Mouse (Mus musculus): ENCODE data around the gene Dmrt1. TPM values are rescaled to one million over a fixed set of nuclear protein-coding genes. Genes with fewer than 3 reads are reported as not detected.
"Not testable (repeated sequence)": the region's sequence is repeated elsewhere in the genome, so short reads cannot be mapped to it uniquely, and the experiment has no call there.

Gene Dmrt1
- polyA plus RNA-seq (2014; fragmentation: Nextera tagmentation; extraction: Ambion mirVana): 0.14 TPM in 1 of 2 replicates, not detected in the other

GRCm38 (mm10) chr19:25505360-25506196, at the start of gene Dmrt1:
Gene Dmrt1 (plus strand): TSS chr19:25505618.
- H3K27me3 ChIP-seq (ENCODE audit: control insufficient read depth, insufficient read depth, low read length): peaks cover 68% of the 10 kb centered on the region
- no peak within 1 kb of the TSS for H3K9ac ChIP-seq (ENCODE audit: low read depth, low read length)
- H3K4me2 ChIP-seq: peak within 1 kb of the TSS; percentile 54
- H3K4me3 ChIP-seq (ENCODE audit: low read depth, low read length): peak within 1 kb of the TSS; percentile 40
- WGBS (ENCODE audit: insufficient replicate concordance): 1% methylated on average over 62 of the region's 64 CpGs
- H3K36me3 ChIP-seq (ENCODE audit: control insufficient read depth, insufficient read depth, low read length): no peaks in the 10 kb centered on the region
- no peak within 1 kb of the TSS for H3K27ac ChIP-seq (ENCODE audit: low read depth, low read length)
- no peaks in the 10 kb centered on the region for H3K9me3 ChIP-seq (replicated peaks; ENCODE audit: control insufficient read depth, low read length)
- ATAC-seq (replicated peaks; ENCODE audit: insufficient number of reproducible peaks, low FRiP score, low TSS enrichment): no peak
- peaks cover 11% of the 10 kb centered on the region for H3K4me1 ChIP-seq (ENCODE audit: control insufficient read depth, insufficient read depth, low read length)

- no peak overlapping the region for H3K27ac ChIP-seq (ENCODE audit: low read depth, low read length)
- ATAC-seq (replicated peaks; ENCODE audit: insufficient number of reproducible peaks, low FRiP score, low TSS enrichment): no peak
- no peaks in the 10 kb centered on the region for H3K36me3 ChIP-seq (ENCODE audit: control insufficient read depth, insufficient read depth, low read length)
- no peak overlapping the region for H3K4me3 ChIP-seq (ENCODE audit: low read depth, low read length)
- no peak overlapping the region for H3K9ac ChIP-seq (ENCODE audit: low read depth, low read length)
- H3K4me1 ChIP-seq (ENCODE audit: control insufficient read depth, insufficient read depth, low read length): no peaks in the 10 kb centered on the region
- WGBS (ENCODE audit: insufficient replicate concordance): 86% methylated on average over 8 of the region's 8 CpGs
- no peak overlapping the region for H3K4me2 ChIP-seq
- no peaks in the 10 kb centered on the region for H3K27me3 ChIP-seq (ENCODE audit: control insufficient read depth, insufficient read depth, low read length)
- no peaks in the 10 kb centered on the region for H3K9me3 ChIP-seq (replicated peaks; ENCODE audit: control insufficient read depth, low read length)
These were observed 44.7 kb upstream of the Dmrt1 start for GRCm38 (mm10) chr19:25460760-25461159.

GRCm38 (mm10) chr19:25461553-25462320, 43.7 kb upstream of the Dmrt1 start:
- no peak for ATAC-seq (replicated peaks; ENCODE audit: insufficient number of reproducible peaks, low FRiP score, low TSS enrichment)
- no peaks in the 10 kb centered on the region for H3K27me3 ChIP-seq (ENCODE audit: control insufficient read depth, insufficient read depth, low read length)
- WGBS (ENCODE audit: insufficient replicate concordance): 75% methylated on average over 20 of the region's 20 CpGs

GRCm38 (mm10) chr19:25475806-25476205, 29.6 kb upstream of the Dmrt1 start:
- 63% methylated on average over 4 of the region's 4 CpGs for WGBS (ENCODE audit: insufficient replicate concordance)
- H3K4me2 ChIP-seq; H3K4me3 ChIP-seq (ENCODE audit: low read depth, low read length); H3K4me1 ChIP-seq (ENCODE audit: control insufficient read depth, insufficient read depth, low read length); H3K9ac ChIP-seq (ENCODE audit: low read depth, low read length); H3K27ac ChIP-seq (ENCODE audit: low read depth, low read length); H3K36me3 ChIP-seq (ENCODE audit: control insufficient read depth, insufficient read depth, low read length); H3K9me3 ChIP-seq (replicated peaks; ENCODE audit: control insufficient read depth, low read length); H3K27me3 ChIP-seq (ENCODE audit: control insufficient read depth, insufficient read depth, low read length); ATAC-seq (replicated peaks; ENCODE audit: insufficient number of reproducible peaks, low FRiP score, low TSS enrichment): not testable (repeated sequence)

More at GRCm38 (mm10) chr19:25461553-25462320, 43.7 kb upstream of the Dmrt1 start:
- Histone ChIP-seq H3K27ac (ENCODE audit: low read depth, low read length) (no peak overlapping the region), H3K36me3 (ENCODE audit: control insufficient read depth, insufficient read depth, low read length) (no peaks in the 10 kb centered on the region), H3K4me3 (ENCODE audit: low read depth, low read length) (no peak overlapping the region), H3K9me3 (replicated peaks; ENCODE audit: control insufficient read depth, low read length) (no peaks in the 10 kb centered on the region), H3K4me1 (ENCODE audit: control insufficient read depth, insufficient read depth, low read length) (no peaks in the 10 kb centered on the region), H3K9ac (ENCODE audit: low read depth, low read length) (no peak overlapping the region), H3K4me2 (no peak overlapping the region)

GRCm38 (mm10) chr19:25479152-25479669, 26.2 kb upstream of the Dmrt1 start:
- Histone ChIP-seq H3K4me2 (no peak overlapping the region), H3K9me3 (replicated peaks; ENCODE audit: control insufficient read depth, low read length) (no peaks in the 10 kb centered on the region), H3K9ac (ENCODE audit: low read depth, low read length) (no peak overlapping the region), H3K36me3 (ENCODE audit: control insufficient read depth, insufficient read depth, low read length) (no peaks in the 10 kb centered on the region), H3K4me1 (ENCODE audit: control insufficient read depth, insufficient read depth, low read length) (no peaks in the 10 kb centered on the region), H3K4me3 (ENCODE audit: low read depth, low read length) (no peak overlapping the region), H3K27ac (ENCODE audit: low read depth, low read length) (no peak overlapping the region), H3K27me3 (ENCODE audit: control insufficient read depth, insufficient read depth, low read length) (no peaks in the 10 kb centered on the region)
- no peak for ATAC-seq (replicated peaks; ENCODE audit: insufficient number of reproducible peaks, low FRiP score, low TSS enrichment)
- 78% methylated on average over 5 of the region's 5 CpGs for WGBS (ENCODE audit: insufficient replicate concordance)

GRCm38 (mm10) chr19:25480820-25481219, 24.6 kb upstream of the Dmrt1 start:
- Histone ChIP-seq H3K4me1 (ENCODE audit: control insufficient read depth, insufficient read depth, low read length) (no peaks in the 10 kb centered on the region), H3K27me3 (ENCODE audit: control insufficient read depth, insufficient read depth, low read length) (no peaks in the 10 kb centered on the region), H3K36me3 (ENCODE audit: control insufficient read depth, insufficient read depth, low read length) (no peaks in the 10 kb centered on the region), H3K4me2 (no peak overlapping the region), H3K9me3 (replicated peaks; ENCODE audit: control insufficient read depth, low read length) (no peaks in the 10 kb centered on the region), H3K27ac (ENCODE audit: low read depth, low read length) (no peak overlapping the region), H3K4me3 (ENCODE audit: low read depth, low read length) (no peak overlapping the region), H3K9ac (ENCODE audit: low read depth, low read length) (no peak overlapping the region)
- 85% methylated on average over 6 of the region's 6 CpGs for WGBS (ENCODE audit: insufficient replicate concordance)
- no peak for ATAC-seq (replicated peaks; ENCODE audit: insufficient number of reproducible peaks, low FRiP score, low TSS enrichment)

- Histone ChIP-seq H3K9me3 (replicated peaks; ENCODE audit: control insufficient read depth, low read length) (no peaks in the 10 kb centered on the region), H3K27ac (ENCODE audit: low read depth, low read length) (no peak overlapping the region), H3K4me1 (ENCODE audit: control insufficient read depth, insufficient read depth, low read length) (peaks cover 6% of the 10 kb centered on the region; the same call in 1 of the 2 replicates), H3K27me3 (ENCODE audit: control insufficient read depth, insufficient read depth, low read length) (peaks cover 11% of the 10 kb centered on the region; the same call in 1 of the 2 replicates), H3K4me2 (peak overlapping the region; percentile 50), H3K9ac (ENCODE audit: low read depth, low read length) (peak overlapping the region; percentile 22; the same call in 1 of the 2 replicates), H3K36me3 (ENCODE audit: control insufficient read depth, insufficient read depth, low read length) (no peaks in the 10 kb centered on the region), H3K4me3 (ENCODE audit: low read depth, low read length) (peak overlapping the region; percentile 4; the same call in 1 of the 2 replicates)
- WGBS (ENCODE audit: insufficient replicate concordance): 7% methylated on average over 14 of the region's 14 CpGs
- no peak for ATAC-seq (replicated peaks; ENCODE audit: insufficient number of reproducible peaks, low FRiP score, low TSS enrichment)
These were observed 18.9 kb upstream of the Dmrt1 start for GRCm38 (mm10) chr19:25486561-25486960.

GRCm38 (mm10) chr19:25487350-25487749, 18.1 kb upstream of the Dmrt1 start:
- 33% methylated on average over 1 of the region's 1 CpGs for WGBS (ENCODE audit: insufficient replicate concordance)
- no peaks in the 10 kb centered on the region for H3K9me3 ChIP-seq (replicated peaks; ENCODE audit: control insufficient read depth, low read length)

More at GRCm38 (mm10) chr19:25487350-25487749, 18.1 kb upstream of the Dmrt1 start:
- no peak overlapping the region for H3K4me3 ChIP-seq (ENCODE audit: low read depth, low read length)
- ATAC-seq (replicated peaks; ENCODE audit: insufficient number of reproducible peaks, low FRiP score, low TSS enrichment): no peak
- peaks cover 6% of the 10 kb centered on the region; the same call in 1 of the 2 replicates for H3K4me1 ChIP-seq (ENCODE audit: control insufficient read depth, insufficient read depth, low read length)
- peaks cover 11% of the 10 kb centered on the region; the same call in 1 of the 2 replicates for H3K27me3 ChIP-seq (ENCODE audit: control insufficient read depth, insufficient read depth, low read length)
- no peak overlapping the region for H3K9ac ChIP-seq (ENCODE audit: low read depth, low read length)
- no peak overlapping the region for H3K27ac ChIP-seq (ENCODE audit: low read depth, low read length)
- H3K36me3 ChIP-seq (ENCODE audit: control insufficient read depth, insufficient read depth, low read length): no peaks in the 10 kb centered on the region
- H3K4me2 ChIP-seq: no peak overlapping the region

All from heart, embryonic 11.5 days (tissue).